Comparison of ENCODE assay signal across 23 mouse cellular contexts in genomic region chr2:135496553-135496952, GRCm38 (mm10).
DNase-seq lines count a peak whose midpoint lies in the region; ATAC-seq and TF ChIP-seq lines count a peak whose summit lies in the region.
"Had no signal": no experiment of that assay in that cellular context is flagged by ENCODE, and none has a peak within 500 bp of the region (broad histone marks: within the 10 kb centered on the region; RNA-seq: fewer than 3 reads in every experiment).

No protein-coding gene starts in this region.

- no peak overlapping the region for H3K4me2 ChIP-seq in forebrain, embryonic 11.5 days (ENCODE audit: low read depth, low read length, severe bottlenecking)
- no peak overlapping the region for H3K4me2 ChIP-seq in forebrain, embryonic 15.5 days (replicated peaks)
- no peak overlapping the region for H3K4me2 ChIP-seq in heart, embryonic 12.5 days
- no peak overlapping the region for H3K4me2 ChIP-seq in hindbrain, postnatal 0 days (ENCODE audit: low read depth, low read length)
- H3K4me2 ChIP-seq in hindbrain, embryonic 16.5 days (ENCODE audit: low read length), result no peak overlapping the region
- H3K4me2 ChIP-seq in midbrain, postnatal 0 days (ENCODE audit: low read depth, low read length, poor library complexity, severe bottlenecking), result no peak overlapping the region
- H3K4me2 ChIP-seq in midbrain, embryonic 13.5 days (replicated peaks), result no peak overlapping the region
- H3K4me2 ChIP-seq: heart, embryonic 11.5 days; heart, embryonic 15.5 days; hindbrain, embryonic 12.5 days; intestine, embryonic 15.5 days had no signal

- 0 out of 2 replicates have a peak, but pooled peaks cover 2% of the 10 kb centered on the region for H3K4me1 ChIP-seq in forebrain, embryonic 11.5 days (replicated peaks; ENCODE audit: control insufficient read depth, insufficient read depth, low read length)
- peaks cover 7% of the 10 kb centered on the region; the same call in 1 of the 2 replicates for H3K4me1 ChIP-seq in forebrain, embryonic 15.5 days
- peaks cover 8% of the 10 kb centered on the region for H3K4me1 ChIP-seq in heart, embryonic 12.5 days (replicated peaks)
- no peaks in the 10 kb centered on the region for H3K4me1 ChIP-seq in hindbrain, postnatal 0 days (ENCODE audit: insufficient read depth, low read length)
- H3K4me1 ChIP-seq in hindbrain, embryonic 16.5 days (ENCODE audit: control insufficient read depth, insufficient read depth, low read depth, low read length), result no peaks in the 10 kb centered on the region
- no peaks in the 10 kb centered on the region for H3K4me1 ChIP-seq in midbrain, postnatal 0 days (ENCODE audit: insufficient read depth, low read length)
- H3K4me1 ChIP-seq in midbrain, embryonic 13.5 days (replicated peaks), result 0 out of 2 replicates have a peak, but pooled peaks cover 3% of the 10 kb centered on the region
- H3K4me1 ChIP-seq: hindbrain, embryonic 12.5 days; intestine, embryonic 15.5 days had no signal

- no peak overlapping the region for H3K27ac ChIP-seq in forebrain, embryonic 11.5 days (ENCODE audit: low read depth, low read length)
- no peak overlapping the region for H3K27ac ChIP-seq in forebrain, embryonic 15.5 days (replicated peaks)
- H3K27ac ChIP-seq in heart, embryonic 12.5 days (ENCODE audit: poor library complexity, severe bottlenecking), result no peak overlapping the region
- no peak overlapping the region for H3K27ac ChIP-seq in hindbrain, postnatal 0 days
- no peak overlapping the region for H3K27ac ChIP-seq in hindbrain, embryonic 16.5 days (ENCODE audit: low read depth, low read length)
- H3K27ac ChIP-seq in midbrain, postnatal 0 days (ENCODE audit: low read depth, low read length), result no peak overlapping the region
- H3K27ac ChIP-seq in midbrain, embryonic 13.5 days, result no peak overlapping the region
- H3K27ac ChIP-seq: heart, embryonic 15.5 days; hindbrain, embryonic 12.5 days; intestine, embryonic 15.5 days had no signal

- no peak for TF ChIP-seq CTCF in hindbrain, postnatal 0 days (IDR thresholded peaks at IDR 0.05; ENCODE audit: low read depth)
- no peak for TF ChIP-seq CTCF in midbrain, postnatal 0 days (IDR thresholded peaks at IDR 0.05)

- no peak for DNase-seq in forebrain, embryonic 11.5 days (ENCODE audit: low spot score)
- DNase-seq in heart, adult 11 months, result peak; percentile 44
- DNase-seq in hindbrain, postnatal 0 days (ENCODE audit: low spot score), result peak; percentile 32
- peak; percentile 13 for DNase-seq in midbrain, postnatal 0 days (ENCODE audit: low spot score)
- DNase-seq: adrenal gland, adult 8-10 months; adrenal gland, postnatal 25 days; cerebellum, adult 18-20 months; cerebellum, postnatal 14 days; gastrocnemius, postnatal 10 days; gastrocnemius, postnatal 36 days; heart, postnatal 10 days; heart, postnatal 36 days; kidney, adult 11 months had no signal

- no peak overlapping the region for H3K9ac ChIP-seq in forebrain, embryonic 11.5 days (ENCODE audit: low read length)
- no peak overlapping the region for H3K9ac ChIP-seq in forebrain, embryonic 15.5 days (replicated peaks)
- no peak overlapping the region for H3K9ac ChIP-seq in heart, embryonic 12.5 days
- H3K9ac ChIP-seq in hindbrain, postnatal 0 days (replicated peaks; ENCODE audit: low read length), result no peak overlapping the region
- H3K9ac ChIP-seq in hindbrain, embryonic 16.5 days (ENCODE audit: low read depth, low read length), result no peak overlapping the region
- H3K9ac ChIP-seq in midbrain, postnatal 0 days (replicated peaks; ENCODE audit: low read length, poor library complexity, severe bottlenecking), result no peak overlapping the region
- H3K9ac ChIP-seq in midbrain, embryonic 13.5 days (replicated peaks), result no peak overlapping the region
- H3K9ac ChIP-seq: heart, embryonic 15.5 days; hindbrain, embryonic 12.5 days; intestine, embryonic 15.5 days had no signal

- H3K27me3 ChIP-seq in forebrain, embryonic 11.5 days (ENCODE audit: control insufficient read depth, insufficient read depth, low read length), result no peaks in the 10 kb centered on the region
- H3K27me3 ChIP-seq in forebrain, embryonic 15.5 days, result no peaks in the 10 kb centered on the region
- H3K27me3 ChIP-seq in heart, embryonic 12.5 days (replicated peaks), result no peaks in the 10 kb centered on the region
- no peaks in the 10 kb centered on the region for H3K27me3 ChIP-seq in hindbrain, postnatal 0 days (ENCODE audit: insufficient read depth, low read length)
- H3K27me3 ChIP-seq in hindbrain, embryonic 16.5 days (replicated peaks; ENCODE audit: control insufficient read depth, insufficient read depth, low read length), result no peaks in the 10 kb centered on the region
- H3K27me3 ChIP-seq in midbrain, postnatal 0 days (ENCODE audit: insufficient read depth, low read length), result no peaks in the 10 kb centered on the region
- no peaks in the 10 kb centered on the region for H3K27me3 ChIP-seq in midbrain, embryonic 13.5 days
- H3K27me3 ChIP-seq: heart, embryonic 15.5 days; hindbrain, embryonic 12.5 days; intestine, embryonic 15.5 days had no signal

- no peak overlapping the region for H3K4me3 ChIP-seq in forebrain, embryonic 11.5 days (ENCODE audit: low read depth, low read length)
- no peak overlapping the region for H3K4me3 ChIP-seq in forebrain, embryonic 15.5 days
- no peak overlapping the region for H3K4me3 ChIP-seq in heart, embryonic 12.5 days
- no peak overlapping the region for H3K4me3 ChIP-seq in hindbrain, postnatal 0 days (ENCODE audit: low read length)
- H3K4me3 ChIP-seq in hindbrain, embryonic 16.5 days (ENCODE audit: low read length), result no peak overlapping the region
- no peak overlapping the region for H3K4me3 ChIP-seq in midbrain, postnatal 0 days (ENCODE audit: low read depth, low read length)
- H3K4me3 ChIP-seq in midbrain, embryonic 13.5 days (replicated peaks), result no peak overlapping the region
- H3K4me3 ChIP-seq: heart, embryonic 15.5 days; hindbrain, embryonic 12.5 days; intestine, embryonic 15.5 days had no signal

- 8% methylated on average over 3 of the region's 3 CpGs for WGBS in forebrain, embryonic 11.5 days
- WGBS in forebrain, embryonic 15.5 days, result under 1% methylated on average over 3 of the region's 3 CpGs
- 56% methylated on average over 3 of the region's 3 CpGs for WGBS in heart, embryonic 12.5 days
- WGBS in hindbrain, postnatal 0 days, result 30% methylated on average over 3 of the region's 3 CpGs
- WGBS in hindbrain, embryonic 16.5 days, result 19% methylated on average over 3 of the region's 3 CpGs
- WGBS in midbrain, postnatal 0 days, result 20% methylated on average over 3 of the region's 3 CpGs
- 32% methylated on average over 3 of the region's 3 CpGs for WGBS in midbrain, embryonic 13.5 days

- ATAC-seq in forebrain, embryonic 11.5 days (replicated peaks; ENCODE audit: low FRiP score), result peak; percentile 75
- no peak for ATAC-seq in forebrain, embryonic 15.5 days (replicated peaks)
- no peak for ATAC-seq in heart, embryonic 12.5 days (ENCODE audit: insufficient number of reproducible peaks, low FRiP score)
- ATAC-seq in hindbrain, postnatal 0 days, result 0 out of 2 replicates have a peak, but pooled peaks have one; percentile 7
- no peak for ATAC-seq in hindbrain, embryonic 16.5 days
- ATAC-seq in midbrain, postnatal 0 days (ENCODE audit: low FRiP score), result no peak
- ATAC-seq in midbrain, embryonic 13.5 days, result no peak
- ATAC-seq: activated CD4-positive, CD25-positive, alpha-beta regulatory T cell, adult 4 months; forebrain, embryonic 16.5 days; intestine, embryonic 15.5 days had no signal

- H3K36me3 ChIP-seq in forebrain, embryonic 11.5 days (ENCODE audit: control insufficient read depth, insufficient read depth, low read length), result no peaks in the 10 kb centered on the region
- H3K36me3 ChIP-seq in forebrain, embryonic 15.5 days, result no peaks in the 10 kb centered on the region
- H3K36me3 ChIP-seq in heart, embryonic 12.5 days, result no peaks in the 10 kb centered on the region
- no peaks in the 10 kb centered on the region for H3K36me3 ChIP-seq in hindbrain, postnatal 0 days (ENCODE audit: insufficient read depth, low read length)
- no peaks in the 10 kb centered on the region for H3K36me3 ChIP-seq in hindbrain, embryonic 16.5 days (ENCODE audit: control insufficient read depth, insufficient read depth, low read length)
- no peaks in the 10 kb centered on the region for H3K36me3 ChIP-seq in midbrain, postnatal 0 days (ENCODE audit: insufficient read depth, low read length)
- no peaks in the 10 kb centered on the region for H3K36me3 ChIP-seq in midbrain, embryonic 13.5 days
- H3K36me3 ChIP-seq: heart, embryonic 15.5 days; hindbrain, embryonic 12.5 days; intestine, embryonic 15.5 days had no signal

- H3K9me3 ChIP-seq in forebrain, embryonic 11.5 days (ENCODE audit: control insufficient read depth, low read length), result no peaks in the 10 kb centered on the region
- no peaks in the 10 kb centered on the region for H3K9me3 ChIP-seq in forebrain, embryonic 15.5 days
- no peaks in the 10 kb centered on the region for H3K9me3 ChIP-seq in heart, embryonic 12.5 days (replicated peaks)
- H3K9me3 ChIP-seq in hindbrain, postnatal 0 days (ENCODE audit: low read length), result no peaks in the 10 kb centered on the region
- no peaks in the 10 kb centered on the region for H3K9me3 ChIP-seq in hindbrain, embryonic 16.5 days (ENCODE audit: control insufficient read depth, low read length)
- H3K9me3 ChIP-seq in midbrain, postnatal 0 days (ENCODE audit: low read length), result no peaks in the 10 kb centered on the region
- no peaks in the 10 kb centered on the region for H3K9me3 ChIP-seq in midbrain, embryonic 13.5 days
- H3K9me3 ChIP-seq: heart, embryonic 15.5 days; hindbrain, embryonic 12.5 days; intestine, embryonic 15.5 days had no signal

Comparison
In these comparisons a context has a peak if more than half of its experiments do, and no peak if none do; other contexts are left out.
1. ATAC-seq: peak in forebrain, embryonic 11.5 days (single experiment) and hindbrain, postnatal 0 days (single experiment); none in forebrain, embryonic 15.5 days (single experiment), heart, embryonic 12.5 days (single experiment), hindbrain, embryonic 16.5 days (single experiment), midbrain, postnatal 0 days (single experiment) and midbrain, embryonic 13.5 days (single experiment).